Mouse (Mus musculus) lung, postnatal 0 days (tissue): ENCODE measurements around the gene Cog2. TPM values are rescaled to one million over a fixed set of nuclear protein-coding genes. Genes with fewer than 3 reads are reported as not detected.

Experiments used
- ATAC-seq: fragments of 200-750 bp; cut with Nextera tagmentation; 2 replicates; pipeline ENCODE4 v1.8.0; 2017; ENCODE audit warnings: moderate library complexity
- DNase-seq: peaks from one replicate; pipeline ENCODE4 v3.0.0-alpha.2; 2016; ENCODE audit warnings: low spot score
- H3K27ac ChIP-seq: fragments of 300-500 bp; sonication (generic); 2 replicates; pipeline ENCODE4 v1.5.1; 2014; ENCODE audit warnings: antibody characterized with exemption, mild to moderate bottlenecking, low read length, mixed read lengths
- H3K27me3 ChIP-seq: fragments of 300-500 bp; sonication (generic); replicated peaks from 2 replicates; pipeline ENCODE4 v1.6.1; 2014; ENCODE audit warnings: low read length, mixed read lengths; ENCODE audit not compliant: insufficient read depth
- H3K36me3 ChIP-seq: fragments of 300-500 bp; sonication (generic); 2 replicates; pipeline ENCODE4 v1.6.1; 2014; ENCODE audit warnings: low read length, mixed read lengths; ENCODE audit not compliant: insufficient read depth
- H3K4me1 ChIP-seq: fragments of 300-500 bp; sonication (generic); 2 replicates; pipeline ENCODE4 v1.6.1; 2014; ENCODE audit warnings: antibody characterized with exemption, low read depth, low read length, mixed read lengths; ENCODE audit not compliant: insufficient read depth
- H3K4me2 ChIP-seq: fragments of 300-500 bp; sonication (generic); replicated peaks from 2 replicates; pipeline ENCODE4 v1.6.1; 2014; ENCODE audit warnings: low read depth, mild to moderate bottlenecking, low read length, moderate library complexity, mixed read lengths
- H3K4me3 ChIP-seq: fragments of 300-500 bp; sonication (generic); 2 replicates; pipeline ENCODE4 v1.5.1; 2014; ENCODE audit warnings: low read depth, low read length
- H3K9ac ChIP-seq: fragments of 300-500 bp; sonication (generic); replicated peaks from 2 replicates; pipeline ENCODE4 v1.6.1; 2014; ENCODE audit warnings: low read depth, mild to moderate bottlenecking
- H3K9me3 ChIP-seq: fragments of 300-500 bp; sonication (generic); 2 replicates; pipeline ENCODE4 v1.6.1; 2016; ENCODE audit warnings: low read length, mixed read lengths
- CTCF ChIP-seq: IDR thresholded peaks from 2 replicates; pipeline ENCODE4 v1.5.1; 2016; ENCODE audit warnings: antibody characterized with exemption, mild to moderate bottlenecking
- EP300 ChIP-seq: IDR thresholded peaks from 2 replicates; pipeline ENCODE4 v1.6.1; 2016; ENCODE audit warnings: antibody characterized with exemption, mild to moderate bottlenecking, control low read depth
- WGBS: fragments of 180-500 bp; shearing (Covaris S2); extraction: QIAGEN DNeasy Blood & Tissue Kit; methylation state at CpG from one replicate; pipeline ENCODE4 v1.1.7; 2014; 5-methylcytosine and 5-hydroxymethylcytosine counted together
- polyA plus RNA-seq: library from polyadenylated mRNA; unstranded; fragments of >200 nt; fragmentation: Nextera tagmentation; extraction: Ambion mirVana; gene quantifications from 2 replicates; pipeline ENCODE4 v1.2.1, GENCODE M21; 2015

The Cog2 gene
- polyA plus RNA-seq, 1 experiment from 2014 or later: 24.5 TPM

GRCm38 (mm10) chr8:124496266-124496665 lies 24.3 kb upstream of the Cog2 start:
- H3K4me2 ChIP-seq: no peak overlapping the region

GRCm38 (mm10) chr8:124496871-124497270 lies 23.7 kb upstream of the Cog2 start:
- TF ChIP-seq CTCF: no peak
- no peak for TF ChIP-seq EP300
- ATAC-seq: no peak
- Histone ChIP-seq H3K4me3 (no peak overlapping the region), H3K9ac (no peak overlapping the region), H3K27ac (no peak overlapping the region), H3K9me3 (no peaks in the 10 kb centered on the region), H3K4me1 (no peaks in the 10 kb centered on the region), H3K4me2 (no peak overlapping the region), H3K27me3 (no peaks in the 10 kb centered on the region), H3K36me3 (no peaks in the 10 kb centered on the region)
- 91% methylated on average over 5 of the region's 5 CpGs for WGBS
- DNase-seq: no peak

More at GRCm38 (mm10) chr8:124496266-124496665, 24.3 kb upstream of the Cog2 start:
- H3K9ac ChIP-seq: no peak overlapping the region
- no peaks in the 10 kb centered on the region for H3K27me3 ChIP-seq
- H3K4me3 ChIP-seq: no peak overlapping the region
- H3K36me3 ChIP-seq: no peaks in the 10 kb centered on the region
- no peaks in the 10 kb centered on the region for H3K9me3 ChIP-seq
- no peaks in the 10 kb centered on the region for H3K4me1 ChIP-seq
- 88% methylated on average over 4 of the region's 4 CpGs for WGBS
- no peak overlapping the region for H3K27ac ChIP-seq
- TF ChIP-seq CTCF (no peak), EP300 (no peak)
- no peak for DNase-seq
- ATAC-seq: no peak

- no peak overlapping the region for H3K9ac ChIP-seq
- no peak for DNase-seq
These were observed 22.2 kb upstream of the Cog2 start for GRCm38 (mm10) chr8:124498398-124498797.

GRCm38 (mm10) chr8:124499236-124499937 lies 21.2 kb upstream of the Cog2 start:
- no peak for ATAC-seq
- H3K4me1 ChIP-seq: no peaks in the 10 kb centered on the region
- 51% methylated on average over 7 of the region's 7 CpGs for WGBS
- no peaks in the 10 kb centered on the region; the same call in 1 of the 2 replicates for H3K9me3 ChIP-seq
- no peak overlapping the region for H3K9ac ChIP-seq
- H3K36me3 ChIP-seq: no peaks in the 10 kb centered on the region
- no peaks in the 10 kb centered on the region for H3K27me3 ChIP-seq
- no peak overlapping the region for H3K4me2 ChIP-seq
- no peak for DNase-seq
- H3K27ac ChIP-seq: no peak overlapping the region
- H3K4me3 ChIP-seq: no peak overlapping the region
- TF ChIP-seq CTCF (no peak), EP300 (no peak)

More at GRCm38 (mm10) chr8:124498398-124498797, 22.2 kb upstream of the Cog2 start:
- H3K27ac ChIP-seq: no peak overlapping the region
- no peak overlapping the region for H3K4me3 ChIP-seq
- no peaks in the 10 kb centered on the region for H3K36me3 ChIP-seq
- ATAC-seq: no peak
- H3K4me1 ChIP-seq: no peaks in the 10 kb centered on the region
- TF ChIP-seq CTCF: no peak
- TF ChIP-seq EP300: no peak
- H3K9me3 ChIP-seq: no peaks in the 10 kb centered on the region; the same call in 1 of the 2 replicates
- H3K4me2 ChIP-seq: no peak overlapping the region
- no peaks in the 10 kb centered on the region for H3K27me3 ChIP-seq

GRCm38 (mm10) chr8:124499938-124500239 lies 20.7 kb upstream of the Cog2 start:
- Histone ChIP-seq H3K4me1 (no peaks in the 10 kb centered on the region), H3K4me2 (no peak overlapping the region), H3K9me3 (no peaks in the 10 kb centered on the region; the same call in 1 of the 2 replicates), H3K4me3 (no peak overlapping the region), H3K36me3 (no peaks in the 10 kb centered on the region), H3K27ac (no peak overlapping the region), H3K27me3 (no peaks in the 10 kb centered on the region), H3K9ac (no peak overlapping the region)
- no peak for ATAC-seq
- 71% methylated on average over 5 of the region's 5 CpGs for WGBS
- no peak for DNase-seq
- TF ChIP-seq CTCF: no peak
- TF ChIP-seq EP300: no peak

GRCm38 (mm10) chr8:124505626-124506025 lies 14.9 kb upstream of the Cog2 start:
- Histone ChIP-seq H3K4me2 (no peak overlapping the region), H3K36me3 (no peaks in the 10 kb centered on the region), H3K4me1 (no peaks in the 10 kb centered on the region), H3K4me3 (no peak overlapping the region), H3K9me3 (no peaks in the 10 kb centered on the region; the same call in 1 of the 2 replicates), H3K9ac (no peak overlapping the region), H3K27ac (no peak overlapping the region), H3K27me3 (no peaks in the 10 kb centered on the region)
- no peak for TF ChIP-seq CTCF
- TF ChIP-seq EP300: no peak
- DNase-seq: no peak
- no peak for ATAC-seq
